Mouse (Mus musculus) liver, embryonic 14.5 days (tissue): ENCODE measurements around the gene Glul.

Experiments
- CTCF ChIP-seq: IDR thresholded peaks from 2 replicates; pipeline ENCODE4 v1.5.1; 2016; ENCODE audit warnings: antibody characterized with exemption, low read depth, control low read depth
- EP300 ChIP-seq: IDR thresholded peaks from 2 replicates; pipeline ENCODE4 v1.6.1; 2016; ENCODE audit warnings: antibody characterized with exemption, low read depth

- no peak for TF ChIP-seq CTCF
- no peak for TF ChIP-seq EP300
These were observed 8.5 kb downstream of the Glul start for GRCm38 (mm10) chr1:153908208-153908607.
